Mouse (Mus musculus): Measurements from ENCODE around the gene Tank.

DNA sequence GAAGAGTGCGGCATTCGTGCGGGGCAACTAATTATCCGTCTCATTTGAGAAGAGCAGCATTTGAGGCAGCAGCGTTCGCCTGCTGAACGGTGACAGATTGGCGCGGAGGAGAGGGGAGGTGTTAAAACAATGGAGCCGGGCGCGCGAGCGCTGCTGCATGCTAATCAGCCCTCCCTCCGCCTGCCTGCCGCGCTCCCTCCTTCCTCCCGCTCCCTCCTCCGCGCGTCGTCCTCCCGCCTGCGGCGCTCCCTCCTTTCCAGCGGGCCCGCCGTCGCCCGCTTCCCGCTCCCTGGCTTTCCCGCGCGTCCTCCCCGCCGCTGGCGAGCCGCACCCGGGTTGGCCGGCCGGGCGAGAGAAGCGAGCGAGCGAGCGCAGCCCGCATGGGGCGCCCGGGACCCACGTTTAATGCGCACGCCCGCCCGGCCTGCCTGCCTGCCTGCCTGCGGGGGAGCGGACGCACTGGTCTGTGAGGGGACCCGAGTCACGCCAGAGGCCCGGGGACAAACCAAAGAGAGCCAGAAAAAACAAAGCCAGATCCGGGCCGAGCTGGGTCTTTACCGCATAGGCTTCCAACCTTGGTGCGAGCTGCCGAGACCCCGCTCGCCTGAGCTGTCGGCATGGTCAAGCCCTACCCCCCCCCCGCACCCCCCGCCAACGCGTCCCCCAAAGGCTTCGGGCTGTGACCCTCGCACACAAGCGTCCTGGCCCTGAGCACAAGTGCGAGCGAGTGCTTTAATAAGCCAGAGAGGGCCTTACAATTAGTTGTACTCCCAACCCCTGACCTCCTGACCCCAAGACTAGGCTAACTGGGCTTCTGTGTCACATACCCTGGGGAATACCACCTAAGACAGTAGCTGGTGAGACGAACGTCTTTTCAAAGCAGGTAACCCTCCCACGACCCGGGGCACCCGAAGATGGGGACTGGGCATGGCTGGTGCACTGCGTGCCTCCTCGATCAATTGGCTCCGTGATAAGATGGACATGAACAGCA, 78.3 kb downstream of the Tank start:
- no peak for TF ChIP-seq CTCF (IDR thresholded peaks at IDR 0.05; ENCODE audit: low read depth)
- TF ChIP-seq EP300 (IDR thresholded peaks at IDR 0.05; ENCODE audit: low read depth) = no peak

All from liver, embryonic 14.5 days (tissue).